Mouse (Mus musculus): ENCODE measurements around the gene Fam181a. TPM values are rescaled to one million over a fixed set of nuclear protein-coding genes. Genes with fewer than 3 reads are reported as not detected.

The Fam181a gene
- polyA plus RNA-seq, 1 experiment from 2014 or later = not detected

DNA sequence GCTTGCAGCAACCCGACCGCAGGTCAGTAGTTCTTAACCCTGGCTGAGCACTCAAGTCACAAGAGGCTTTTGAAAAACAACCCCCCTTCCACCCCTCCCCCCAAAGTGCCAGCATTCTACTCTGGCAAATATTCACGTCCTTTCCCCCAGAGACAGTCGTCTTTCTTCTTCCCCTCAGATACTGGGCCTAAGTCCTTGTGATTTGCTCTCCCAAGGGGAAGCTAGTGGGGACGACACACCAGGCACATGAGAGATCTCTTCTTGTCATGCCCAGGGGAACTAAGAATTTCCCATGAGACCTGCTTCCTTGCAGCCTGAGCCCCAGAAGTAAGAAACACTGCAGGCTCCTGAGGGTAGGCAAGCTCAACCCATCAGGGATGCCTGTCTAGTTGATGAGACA lies 36.6 kb downstream of the Fam181a start:
- Histone ChIP-seq H3K4me3 (ENCODE audit: low read length) (no peak overlapping the region), H3K27me3 (ENCODE audit: insufficient read depth, low read length) (no peaks in the 10 kb centered on the region), H3K9me3 (ENCODE audit: low read length) (0 out of 2 replicates have a peak, but pooled peaks cover 2% of the 10 kb centered on the region), H3K9ac (replicated peaks; ENCODE audit: low read length) (no peak overlapping the region), H3K36me3 (ENCODE audit: insufficient read depth, low read length) (no peaks in the 10 kb centered on the region), H3K4me1 (ENCODE audit: insufficient read depth, low read length) (peaks cover 8% of the 10 kb centered on the region), H3K27ac (ENCODE audit: low read length) (no peak overlapping the region), H3K4me2 (replicated peaks; ENCODE audit: low read depth, low read length) (no peak overlapping the region)
- no peak for ATAC-seq (ENCODE audit: low FRiP score, low TSS enrichment)
- WGBS = 28% methylated on average over 5 of the region's 5 CpGs

DNA sequence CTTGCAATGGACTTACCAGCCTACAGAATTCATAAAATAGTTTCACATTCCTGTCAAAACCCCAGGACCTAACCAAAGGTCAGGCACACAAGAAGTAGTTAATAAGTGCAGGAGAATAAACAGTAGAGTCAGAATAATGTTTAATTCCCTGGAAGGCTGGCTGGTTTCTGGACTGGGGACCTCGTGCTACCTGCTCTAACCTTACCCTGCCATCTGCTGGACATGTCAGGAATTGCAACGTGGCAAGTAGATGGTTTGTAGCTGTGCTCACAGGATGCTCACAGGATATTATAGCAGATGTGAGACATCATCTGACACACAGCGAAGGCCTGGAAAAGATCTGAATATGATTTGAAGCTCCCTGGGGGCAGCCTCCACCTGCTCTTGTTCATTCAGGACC lies 37.7 kb downstream of the Fam181a start:
- peak; percentile 39; the same call in 1 of the 2 replicates for ATAC-seq (ENCODE audit: low FRiP score, low TSS enrichment)
- H3K27me3 ChIP-seq (ENCODE audit: insufficient read depth, low read length) = no peaks in the 10 kb centered on the region
- 0 out of 2 replicates have a peak, but pooled peaks cover 2% of the 10 kb centered on the region for H3K9me3 ChIP-seq (ENCODE audit: low read length)
- no peak overlapping the region for H3K27ac ChIP-seq (ENCODE audit: low read length)
- H3K4me3 ChIP-seq (ENCODE audit: low read length) = no peak overlapping the region
- H3K36me3 ChIP-seq (ENCODE audit: insufficient read depth, low read length) = no peaks in the 10 kb centered on the region
- 5% methylated on average over 3 of the region's 3 CpGs for whole genome bisulfite sequencing
- no peak overlapping the region for H3K4me2 ChIP-seq (replicated peaks; ENCODE audit: low read depth, low read length)
- H3K9ac ChIP-seq (replicated peaks; ENCODE audit: low read length) = no peak overlapping the region
- H3K4me1 ChIP-seq (ENCODE audit: insufficient read depth, low read length) = peaks cover 8% of the 10 kb centered on the region

DNA sequence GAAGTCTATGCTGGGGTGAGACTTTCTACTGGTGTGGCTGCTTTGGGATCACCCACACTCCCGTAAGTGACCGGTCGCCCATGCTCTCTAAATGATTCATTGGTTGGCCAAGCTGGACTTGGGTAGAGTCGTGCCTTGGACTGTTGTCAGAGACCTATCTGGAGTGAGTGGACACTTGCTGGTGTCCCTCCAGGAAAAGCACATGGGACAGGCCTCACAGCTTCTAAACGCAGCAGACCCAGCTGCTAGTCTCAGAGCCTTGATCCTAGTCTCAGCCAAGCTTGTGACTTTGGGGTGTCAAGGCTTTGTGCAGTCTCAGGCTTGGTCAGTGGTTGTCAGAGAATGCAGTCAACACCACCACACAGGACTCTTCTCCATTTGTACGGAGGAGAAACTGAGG lies 42.0 kb downstream of the Fam181a start:
- WGBS = 88% methylated on average over 6 of the region's 6 CpGs
- no peak for ATAC-seq (ENCODE audit: low FRiP score, low TSS enrichment)
- H3K4me2 ChIP-seq (replicated peaks; ENCODE audit: low read depth, low read length) = no peak overlapping the region
- H3K4me3 ChIP-seq (ENCODE audit: low read length) = no peak overlapping the region
- H3K27ac ChIP-seq (ENCODE audit: low read length) = no peak overlapping the region
- no peaks in the 10 kb centered on the region for H3K4me1 ChIP-seq (ENCODE audit: insufficient read depth, low read length)
- no peak overlapping the region for H3K9ac ChIP-seq (replicated peaks; ENCODE audit: low read length)
- H3K36me3 ChIP-seq (ENCODE audit: insufficient read depth, low read length) = no peaks in the 10 kb centered on the region
- H3K9me3 ChIP-seq (ENCODE audit: low read length) = 0 out of 2 replicates have a peak, but pooled peaks cover 2% of the 10 kb centered on the region
- H3K27me3 ChIP-seq (ENCODE audit: insufficient read depth, low read length) = no peaks in the 10 kb centered on the region

DNA sequence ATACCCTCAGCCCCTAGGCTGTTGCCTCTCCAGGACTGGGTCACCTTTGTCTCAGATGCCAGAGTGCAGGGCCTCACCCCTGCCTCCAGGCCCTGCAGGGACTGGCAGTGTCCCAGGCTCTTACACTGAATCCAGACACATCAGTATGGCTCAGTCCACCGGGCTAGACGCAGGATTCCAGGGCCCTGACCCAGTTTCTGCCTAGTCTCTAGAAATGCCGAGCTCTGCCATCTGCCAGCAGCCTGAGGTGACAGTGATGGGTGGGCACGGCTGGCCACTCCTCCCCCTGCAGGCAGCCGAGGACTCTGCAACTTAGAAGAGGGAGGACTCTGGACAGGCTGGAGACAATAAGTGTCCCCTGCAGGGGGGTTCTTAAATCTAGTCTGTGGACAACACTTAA lies 42.8 kb downstream of the Fam181a start:
- peak; percentile 33 for ATAC-seq (ENCODE audit: low FRiP score, low TSS enrichment)
- Histone ChIP-seq H3K4me1 (ENCODE audit: insufficient read depth, low read length) (no peaks in the 10 kb centered on the region), H3K4me2 (replicated peaks; ENCODE audit: low read depth, low read length) (no peak overlapping the region), H3K27me3 (ENCODE audit: insufficient read depth, low read length) (no peaks in the 10 kb centered on the region), H3K9ac (replicated peaks; ENCODE audit: low read length) (no peak overlapping the region), H3K36me3 (ENCODE audit: insufficient read depth, low read length) (no peaks in the 10 kb centered on the region), H3K4me3 (ENCODE audit: low read length) (no peak overlapping the region), H3K27ac (ENCODE audit: low read length) (no peak overlapping the region), H3K9me3 (ENCODE audit: low read length) (0 out of 2 replicates have a peak, but pooled peaks cover 2% of the 10 kb centered on the region)
- 24% methylated on average over 5 of the region's 5 CpGs for WGBS

DNA sequence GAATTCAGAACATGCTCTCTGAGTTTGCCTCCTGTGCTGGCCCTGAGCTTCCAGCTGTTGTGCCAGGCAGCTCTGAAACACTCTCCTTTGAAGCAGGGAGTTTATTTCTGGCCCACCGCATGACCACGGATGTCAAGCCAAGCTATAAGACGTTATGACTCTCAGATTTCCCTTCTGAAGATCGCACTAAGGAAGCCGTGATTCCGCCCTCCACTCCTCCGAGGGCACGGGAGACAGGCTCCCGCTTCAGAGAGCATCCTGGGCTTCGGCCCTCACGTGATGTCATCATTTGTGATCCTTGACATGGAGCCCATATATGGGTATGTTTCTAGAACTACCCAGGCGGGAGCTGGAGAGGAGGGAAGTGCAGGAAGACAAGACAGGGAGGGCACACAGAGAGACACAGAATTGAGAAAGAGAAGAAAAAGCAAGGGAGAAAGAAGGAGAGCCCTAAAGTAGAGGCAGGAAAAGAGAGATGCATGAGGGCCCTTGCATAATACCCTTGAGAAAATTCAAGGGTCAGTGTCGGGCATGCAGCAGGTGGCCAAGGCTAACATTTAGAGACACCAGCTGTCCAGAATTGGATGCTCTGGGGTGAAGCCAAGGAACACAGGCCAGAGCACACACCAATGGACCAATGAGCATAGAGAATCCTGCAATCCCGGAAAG lies 45.1 kb downstream of the Fam181a start, which contains the start of gene Asb2:
TSS of gene Asb2 (minus strand) at position 256 of the 669 bp plus-strand sequence.
- Histone ChIP-seq H3K4me2 (replicated peaks; ENCODE audit: low read depth, low read length) (no peak within 1 kb of the TSS), H3K4me3 (ENCODE audit: low read length) (no peak within 1 kb of the TSS), H3K27ac (ENCODE audit: low read length) (no peak within 1 kb of the TSS), H3K9me3 (ENCODE audit: low read length) (0 out of 2 replicates have a peak, but pooled peaks cover 2% of the 10 kb centered on the region), H3K36me3 (ENCODE audit: insufficient read depth, low read length) (no peaks in the 10 kb centered on the region), H3K4me1 (ENCODE audit: insufficient read depth, low read length) (no peaks in the 10 kb centered on the region), H3K9ac (replicated peaks; ENCODE audit: low read length) (no peak within 1 kb of the TSS), H3K27me3 (ENCODE audit: insufficient read depth, low read length) (no peaks in the 10 kb centered on the region)
- 42% methylated on average over 14 of the region's 14 CpGs for WGBS
- ATAC-seq (ENCODE audit: low FRiP score, low TSS enrichment) = no peak

DNA sequence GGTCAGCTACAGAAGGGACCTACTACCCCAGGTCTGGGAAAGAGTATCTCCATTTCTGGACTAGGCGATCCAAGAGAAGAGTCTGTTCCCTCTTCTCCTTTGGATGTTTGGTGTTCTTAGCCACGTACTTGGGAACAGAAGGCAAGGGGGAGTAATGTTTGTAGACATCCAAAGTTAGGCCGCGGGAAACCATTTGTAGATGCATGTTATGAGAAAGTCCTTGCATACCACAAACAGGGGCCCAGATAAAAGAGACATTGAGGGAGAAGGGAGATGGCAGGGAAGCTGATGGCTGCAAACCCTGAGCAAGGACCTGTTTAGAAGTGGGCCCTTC lies 45.6 kb downstream of the Fam181a start:
- no peaks in the 10 kb centered on the region for H3K9me3 ChIP-seq (ENCODE audit: low read length)
- no peak overlapping the region for H3K4me3 ChIP-seq (ENCODE audit: low read length)
- no peak overlapping the region for H3K4me2 ChIP-seq (replicated peaks; ENCODE audit: low read depth, low read length)
- no peak overlapping the region for H3K27ac ChIP-seq (ENCODE audit: low read length)
- no peaks in the 10 kb centered on the region for H3K36me3 ChIP-seq (ENCODE audit: insufficient read depth, low read length)
- H3K9ac ChIP-seq (replicated peaks; ENCODE audit: low read length) = no peak overlapping the region
- 89% methylated on average over 4 of the region's 4 CpGs for WGBS
- H3K4me1 ChIP-seq (ENCODE audit: insufficient read depth, low read length) = no peaks in the 10 kb centered on the region
- no peaks in the 10 kb centered on the region for H3K27me3 ChIP-seq (ENCODE audit: insufficient read depth, low read length)
- ATAC-seq (ENCODE audit: low FRiP score, low TSS enrichment) = no peak

DNA sequence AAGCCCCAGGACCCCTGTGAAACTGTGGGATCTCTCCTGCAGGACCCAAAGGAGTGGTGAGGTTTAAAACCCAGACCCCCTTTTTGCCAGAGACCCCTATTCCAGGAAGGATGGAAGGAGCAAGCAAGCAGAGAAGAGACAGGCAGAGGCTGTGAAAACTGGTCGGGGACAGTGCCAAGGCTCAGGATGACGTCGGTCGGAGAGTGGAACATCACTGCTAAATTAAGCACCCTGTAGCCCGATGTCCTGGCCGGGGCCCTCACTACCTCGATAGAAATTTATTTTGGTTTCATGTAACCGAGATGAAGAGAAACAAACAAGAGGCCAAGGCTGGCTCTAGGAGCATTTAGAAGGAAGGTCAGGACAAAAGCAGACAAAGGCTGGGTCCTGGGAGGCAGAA lies 47.4 kb downstream of the Fam181a start:
- Histone ChIP-seq H3K27me3 (ENCODE audit: insufficient read depth, low read length) (no peaks in the 10 kb centered on the region), H3K27ac (ENCODE audit: low read length) (no peak overlapping the region), H3K4me2 (replicated peaks; ENCODE audit: low read depth, low read length) (no peak overlapping the region), H3K4me3 (ENCODE audit: low read length) (no peak overlapping the region), H3K9ac (replicated peaks; ENCODE audit: low read length) (no peak overlapping the region), H3K9me3 (ENCODE audit: low read length) (no peaks in the 10 kb centered on the region), H3K36me3 (ENCODE audit: insufficient read depth, low read length) (no peaks in the 10 kb centered on the region), H3K4me1 (ENCODE audit: insufficient read depth, low read length) (no peaks in the 10 kb centered on the region)
- 63% methylated on average over 8 of the region's 8 CpGs for WGBS
- ATAC-seq (ENCODE audit: low FRiP score, low TSS enrichment) = no peak

DNA sequence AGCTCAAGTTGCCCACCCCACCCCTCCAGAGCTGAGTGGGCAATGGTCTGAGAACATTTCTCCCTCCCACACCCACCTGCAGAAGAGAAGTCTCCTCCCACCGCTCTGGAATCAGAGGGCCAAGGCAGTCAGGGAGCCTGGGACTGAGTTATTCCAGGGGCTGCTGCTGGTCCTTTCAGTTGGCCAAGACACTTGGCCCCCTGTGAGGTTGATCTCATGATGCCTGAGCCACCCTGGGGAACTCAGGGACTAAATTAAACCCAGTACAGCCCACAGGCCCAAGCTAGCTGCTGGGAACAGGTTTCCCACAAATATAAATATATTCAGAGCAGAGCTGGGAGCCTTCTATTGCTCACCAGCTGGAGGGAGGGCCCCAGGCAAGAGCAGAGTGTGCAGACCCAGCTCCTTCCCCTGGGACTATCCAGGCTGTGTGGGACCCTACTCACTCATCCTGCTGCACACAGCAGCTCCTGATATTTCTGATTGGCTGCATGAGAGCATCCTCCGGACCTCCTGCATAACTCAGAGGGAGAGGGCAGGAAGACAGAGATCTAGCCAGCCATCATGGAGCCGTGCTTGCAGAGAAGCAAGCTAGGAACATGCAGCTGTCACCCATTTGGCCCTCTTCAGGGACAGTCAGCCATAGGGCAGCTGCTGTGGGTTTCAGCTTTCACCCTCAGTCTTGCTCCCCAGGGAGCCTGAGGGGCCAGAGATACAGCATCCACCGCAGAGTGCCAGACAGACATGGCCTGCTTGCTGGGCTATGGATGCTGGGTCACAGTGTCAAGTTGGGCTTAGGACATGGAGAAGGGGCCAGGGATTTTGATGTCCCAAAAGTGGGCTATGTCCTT lies 48.4 kb downstream of the Fam181a start:
- ATAC-seq (ENCODE audit: low FRiP score, low TSS enrichment) = 0 out of 2 replicates have a peak, but pooled peaks have one; percentile 7
- Histone ChIP-seq H3K27me3 (ENCODE audit: insufficient read depth, low read length) (no peaks in the 10 kb centered on the region), H3K9me3 (ENCODE audit: low read length) (no peaks in the 10 kb centered on the region), H3K27ac (ENCODE audit: low read length) (no peak overlapping the region), H3K4me3 (ENCODE audit: low read length) (no peak overlapping the region), H3K36me3 (ENCODE audit: insufficient read depth, low read length) (no peaks in the 10 kb centered on the region), H3K4me1 (ENCODE audit: insufficient read depth, low read length) (no peaks in the 10 kb centered on the region), H3K4me2 (replicated peaks; ENCODE audit: low read depth, low read length) (no peak overlapping the region), H3K9ac (replicated peaks; ENCODE audit: low read length) (no peak overlapping the region)
- 30% methylated on average over 4 of the region's 4 CpGs for whole genome bisulfite sequencing

DNA sequence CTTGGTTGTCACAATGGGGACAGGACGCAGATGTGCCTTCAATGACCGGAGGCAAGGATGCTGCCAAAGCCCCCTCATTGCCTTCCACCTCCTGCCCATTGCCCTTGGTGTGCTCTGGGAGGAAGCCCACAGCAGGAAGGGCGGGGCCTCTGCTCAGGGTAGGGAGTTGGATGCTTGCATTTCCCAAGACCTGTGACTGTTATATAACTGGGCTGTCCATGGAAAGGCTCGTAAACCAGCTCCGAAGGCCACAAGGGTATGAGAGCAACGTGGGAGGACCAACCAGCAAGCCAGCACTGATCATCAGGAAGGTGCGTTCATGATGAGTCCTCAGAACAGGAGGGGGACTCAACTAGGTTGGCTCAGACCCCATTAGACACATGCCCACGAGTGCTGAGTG lies 50.0 kb downstream of the Fam181a start:
- H3K4me3 ChIP-seq (ENCODE audit: low read length) = no peak overlapping the region
- 72% methylated on average over 8 of the region's 8 CpGs for WGBS

More for the DNA sequence above, 50.0 kb downstream of the Fam181a start:
- Histone ChIP-seq H3K27me3 (ENCODE audit: insufficient read depth, low read length) (no peaks in the 10 kb centered on the region), H3K36me3 (ENCODE audit: insufficient read depth, low read length) (no peaks in the 10 kb centered on the region), H3K27ac (ENCODE audit: low read length) (no peak overlapping the region), H3K9ac (replicated peaks; ENCODE audit: low read length) (no peak overlapping the region), H3K9me3 (ENCODE audit: low read length) (no peaks in the 10 kb centered on the region), H3K4me1 (ENCODE audit: insufficient read depth, low read length) (no peaks in the 10 kb centered on the region), H3K4me2 (replicated peaks; ENCODE audit: low read depth, low read length) (no peak overlapping the region)
- no peak for ATAC-seq (ENCODE audit: low FRiP score, low TSS enrichment)
